Mouse (Mus musculus) CH12.LX (cell line): ENCODE results near the gene Baiap2l2.

Experiments
- CTCF ChIP-seq, 2 experiments: IDR thresholded peaks in 1 of 2; conservative IDR thresholded peaks in 1 of 2; 2 replicates each; pipeline ENCODE4 v1.5.1; 2011 to 2012; ENCODE audit warnings: low read depth in 2 of 2, low read length in 2 of 2, improper control_type of control experiment in 1 of 2, inconsistent platforms in 1 of 2, mild to moderate bottlenecking in 1 of 2, moderate library complexity in 1 of 2
- JUN ChIP-seq: IDR thresholded peaks from 2 replicates; pipeline ENCODE4 v1.6.1; 2011; ENCODE audit warnings: low read depth, mild to moderate bottlenecking, low read length, improper control_type of control experiment, moderate library complexity; ENCODE audit not compliant: insufficient read depth
- MAZ ChIP-seq: IDR thresholded peaks from 2 replicates; pipeline ENCODE4 v1.6.1; 2012; ENCODE audit warnings: low read depth, mild to moderate bottlenecking, inconsistent platforms, low read length, improper control_type of control experiment, moderate library complexity
- ZNF384 ChIP-seq: IDR thresholded peaks from 2 replicates; pipeline ENCODE4 v1.6.1; 2012; ENCODE audit warnings: low read depth, low read length, improper control_type of control experiment, inconsistent platforms

GRCm38 (mm10) chr15:79261095-79261725, 24.1 kb downstream of the Baiap2l2 start:
- TF ChIP-seq MAZ (no peak), CTCF (conservative IDR thresholded peaks at IDR 0.05 in 1 of 2, IDR thresholded peaks at IDR 0.05 in 1 of 2; ENCODE audit: low read depth in 2 of 2, low read length in 2 of 2) (no peak), JUN (no peak), ZNF384 (no peak)
